Mouse (Mus musculus): ENCODE measurements around the gene Traip.
"Not testable (repeated sequence)": the region's sequence is repeated elsewhere in the genome, so short reads cannot be mapped to it uniquely, and the experiment has no call there.

Traip gene

DNA sequence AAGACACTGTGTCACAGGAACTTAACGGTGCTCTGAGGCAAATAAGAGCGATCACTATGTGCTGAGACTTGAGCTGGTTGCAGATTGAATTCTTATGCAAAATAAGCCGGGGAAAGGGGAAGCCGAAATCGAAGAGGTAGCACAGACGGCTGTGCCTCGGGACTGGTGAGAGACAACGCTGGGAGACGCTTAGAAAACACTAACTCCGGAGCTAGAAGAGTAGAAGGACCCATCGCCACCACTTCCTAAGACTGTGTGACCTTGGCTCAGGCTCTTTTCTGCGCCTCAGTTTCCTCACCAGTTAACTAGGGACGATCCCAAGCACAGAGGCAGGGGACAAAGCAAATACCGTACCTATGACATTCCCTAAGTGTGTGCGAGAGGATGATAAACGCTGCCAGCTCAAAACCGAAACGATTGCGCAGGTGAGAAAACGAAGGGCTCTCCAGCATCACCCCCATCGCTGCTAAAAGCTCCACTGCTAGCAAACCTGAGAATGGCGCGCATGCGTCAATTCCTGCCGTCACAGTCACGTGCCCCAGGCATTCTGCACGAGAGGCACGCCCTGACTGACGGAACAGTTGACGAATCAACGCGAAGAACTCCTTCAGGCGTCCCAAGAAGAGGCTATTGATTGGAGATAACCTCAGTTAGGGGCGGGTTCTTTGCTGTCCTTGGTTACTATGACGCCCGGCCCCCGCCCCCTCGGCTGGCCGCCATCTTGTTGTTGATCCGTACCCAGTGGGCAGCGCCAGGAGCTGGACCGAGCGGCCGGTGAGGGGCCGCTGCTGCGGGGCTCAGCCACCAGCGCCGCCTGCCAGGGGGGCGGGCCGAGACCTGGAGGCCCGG, 52.2 kb downstream of the Traip start, which contains the start of gene Ip6k1:
Ip6k1 (plus strand) TSS at position 580 of the 849 bp plus-strand sequence.
- DNase-seq (ENCODE audit: low spot score in 2 of 2) = peak; percentile 100

DNA sequence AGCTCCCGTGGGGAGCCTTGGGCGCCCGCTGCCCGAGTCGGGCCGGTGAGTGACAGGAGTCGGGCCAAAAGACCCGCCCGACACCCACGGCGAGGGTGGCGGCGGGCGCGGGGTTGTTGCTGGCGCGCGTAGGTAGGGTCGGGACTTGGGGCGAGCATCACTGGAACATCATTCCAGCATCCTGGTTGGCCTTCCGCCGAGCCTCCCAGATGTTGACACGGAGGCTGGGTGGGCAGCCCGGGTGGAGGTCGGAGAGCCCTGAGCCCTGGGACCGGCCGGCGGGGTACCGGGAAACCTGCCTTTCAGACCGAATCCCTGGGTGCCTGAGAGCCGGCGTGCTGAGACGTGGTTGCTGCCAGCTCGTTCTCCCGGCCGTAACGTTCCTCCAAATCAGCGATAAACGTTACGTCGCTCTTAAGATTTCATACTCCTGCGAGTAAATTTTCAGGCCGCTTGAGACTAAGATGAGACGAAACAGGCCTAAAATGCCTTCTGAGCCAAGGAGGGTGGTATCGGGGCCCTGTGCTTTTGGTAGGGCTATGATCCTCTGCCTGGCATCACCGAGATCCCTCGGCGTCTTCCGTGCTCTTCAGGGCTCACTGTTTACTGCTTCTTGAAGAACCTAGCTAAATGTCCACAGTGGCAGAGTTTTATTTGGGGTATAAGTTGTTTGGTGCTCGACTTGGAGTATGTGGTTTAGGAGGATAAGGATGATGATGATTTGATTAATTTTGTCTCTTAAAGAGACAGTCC, 53.0 kb downstream of the Traip start:
- DNase-seq (ENCODE audit: low spot score in 2 of 2) = peak in 1 of 2 experiments; percentile 49

DNA sequence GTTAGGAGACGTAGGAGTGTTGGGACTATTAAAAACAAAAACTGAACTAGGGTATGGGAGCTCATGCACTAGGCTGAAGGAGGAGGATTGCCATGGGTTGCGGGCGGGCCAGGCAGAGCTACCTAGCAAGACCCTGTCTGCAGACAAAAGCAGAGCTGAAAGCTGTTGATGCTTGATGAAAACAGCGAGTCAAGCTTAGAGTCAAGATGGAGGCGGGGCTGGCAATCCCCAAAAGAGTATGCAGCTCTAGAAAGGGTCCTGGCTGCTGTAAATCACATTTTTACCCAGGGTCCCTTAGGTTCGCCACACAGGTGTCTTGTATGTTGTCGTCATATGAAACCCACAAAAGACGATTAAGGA, 53.6 kb downstream of the Traip start:
- peak in 1 of 2 experiments; percentile 31 for DNase-seq (ENCODE audit: low spot score in 2 of 2)

DNA sequence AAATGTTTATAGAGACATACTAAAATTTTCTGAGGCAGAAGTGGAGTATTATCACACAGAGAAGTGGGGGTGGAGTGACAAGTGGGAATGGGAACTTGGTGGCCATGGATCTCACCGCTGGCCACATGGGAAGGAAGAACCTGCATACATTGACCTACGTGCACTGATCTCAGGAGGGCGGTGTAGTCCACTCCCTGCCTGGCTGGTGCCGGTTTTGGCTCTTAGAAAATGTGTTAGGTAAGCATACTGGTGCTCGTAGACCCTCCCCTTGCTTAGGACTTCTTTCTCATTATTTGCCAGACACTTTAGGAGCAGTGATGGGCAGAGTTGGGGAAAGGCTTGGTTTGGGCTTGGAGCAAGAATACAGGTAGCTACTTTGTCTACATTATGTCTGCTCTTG, 58.1 kb downstream of the Traip start:
- DNase-seq (ENCODE audit: low spot score in 2 of 2) = no peak

DNA sequence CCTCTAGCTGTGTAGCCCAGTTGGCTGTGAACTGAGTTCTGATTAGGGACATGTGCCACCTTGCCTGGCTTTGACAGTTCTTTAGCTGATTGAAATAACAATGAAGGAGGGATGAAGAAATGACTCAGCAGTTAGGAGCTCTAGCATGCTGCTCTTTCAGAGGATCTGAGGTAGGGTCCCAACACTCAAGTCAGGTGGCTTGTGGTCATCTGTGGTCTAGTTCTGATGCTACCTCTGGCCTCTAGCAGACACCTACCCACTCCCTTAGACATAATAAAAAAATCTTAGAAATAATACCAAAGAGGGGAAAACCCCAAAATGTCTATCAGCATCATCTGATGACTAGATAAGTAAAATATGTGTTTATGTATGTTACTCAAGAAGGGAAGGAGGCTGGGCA, 60.4 kb downstream of the Traip start:
- DNase-seq (ENCODE audit: low spot score in 2 of 2) = no peak

DNA sequence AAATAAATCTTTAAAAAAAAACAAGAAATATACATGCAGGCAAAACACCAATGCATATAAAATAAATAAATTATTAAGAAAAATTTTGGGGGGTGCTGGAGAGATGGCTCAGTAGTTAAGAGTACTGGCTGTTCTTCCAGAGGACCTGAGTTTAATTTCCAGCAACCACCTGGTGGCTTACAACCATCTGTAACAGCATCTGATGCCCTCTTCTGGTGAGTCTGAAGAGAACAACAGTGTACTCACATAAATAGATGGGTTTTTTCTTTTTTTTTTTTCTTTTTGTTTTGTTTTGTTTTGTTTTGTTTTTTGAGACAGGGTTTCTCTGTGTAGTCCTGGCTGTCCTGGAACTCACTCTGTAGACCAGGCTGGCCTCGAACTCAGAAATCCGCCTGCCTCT, 63.6 kb downstream of the Traip start:
- DNase-seq (ENCODE audit: low spot score in 2 of 2) = not testable (repeated sequence)

DNA sequence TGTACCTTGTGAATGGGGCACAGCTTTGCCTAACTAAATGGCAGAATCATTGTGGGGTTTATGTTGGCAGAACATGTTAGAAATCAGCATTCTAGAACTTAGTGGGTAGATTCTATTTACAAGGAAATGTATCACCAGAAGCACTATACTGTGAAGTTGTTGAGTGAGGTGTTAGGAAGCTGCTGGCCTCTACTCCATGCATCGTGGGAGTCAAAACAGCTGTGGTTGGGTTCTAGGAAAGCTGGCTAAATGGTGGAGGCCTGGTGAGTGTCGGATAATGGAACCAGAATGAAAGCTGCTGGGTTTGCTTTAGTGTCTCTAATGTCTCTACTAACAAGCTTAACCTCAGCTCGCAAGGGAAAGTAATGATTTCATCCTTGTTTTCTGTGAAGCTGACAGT, 67.2 kb downstream of the Traip start:
- DNase-seq (ENCODE audit: low spot score in 2 of 2) = peak; percentile 39 to 49

DNA sequence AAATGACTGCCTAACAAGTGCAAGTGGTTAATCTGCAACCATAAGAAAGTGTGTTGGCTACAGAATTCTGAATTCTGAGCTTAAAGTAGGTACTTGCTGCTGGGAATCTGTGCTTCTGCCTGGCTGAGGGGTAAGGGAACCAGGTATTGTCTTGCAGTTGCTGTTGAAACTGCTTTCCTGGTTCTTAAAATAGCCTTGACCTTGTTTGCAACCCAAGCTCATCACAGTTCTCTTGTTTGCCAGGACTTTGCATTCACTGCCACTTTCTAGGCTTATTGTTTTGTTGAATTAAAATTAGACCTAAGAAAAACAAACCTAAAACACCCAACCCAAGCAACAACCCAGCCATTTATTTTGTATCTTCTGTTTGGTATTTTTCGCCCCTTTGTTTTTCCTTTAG, 70.8 kb downstream of the Traip start:
- DNase-seq (ENCODE audit: low spot score in 2 of 2) = no peak

All from right cerebral cortex, adult 2 months (tissue).